Mouse (Mus musculus): ENCODE data around the gene Gm4858. TPM values are rescaled to one million over a fixed set of nuclear protein-coding genes. Genes with fewer than 3 reads are reported as not detected.
A peak's percentile ranks its signal among the peaks of the same experiment; 100 is the strongest.

Gm4858 gene
- total and polyA plus RNA-seq, 3 experiments: not detected

- in situ Hi-C loops (cut with MboI; ENCODE audit: low pct_ligation_motif_present, low pct_unique_long_range_greater_than_20kb, low sequenced_read_pairs): no loop called here
- H3K4me3 ChIP-seq (replicated peaks in 1 of 3; ENCODE audit: low read depth in 2 of 3, low read length in 2 of 3, poor library complexity in 1 of 3): no peak overlapping the region
- dilution Hi-C loops (cut with MboI; ENCODE audit: extremely low pct_ligation_motif_present, extremely low pct_unique_long_range_greater_than_20kb, low sequenced_read_pairs): no loop called here
Measured at GRCm38 (mm10) chr3:93096447-93096846, 27.8 kb downstream of the Gm4858 start.

GRCm38 (mm10) chr3:93111668-93112067 lies 43.0 kb downstream of the Gm4858 start:
- Histone ChIP-seq H3K27ac (ENCODE audit: insufficient read depth, low read depth) (no peak overlapping the region), H3K9me3 (replicated peaks; ENCODE audit: low read length) (no peaks in the 10 kb centered on the region), H3K79me2 (replicated peaks; ENCODE audit: control insufficient read depth, extremely low read depth, insufficient read depth, poor library complexity, severe bottlenecking) (no peaks in the 10 kb centered on the region), H3K4me3 (replicated peaks in 1 of 3; ENCODE audit: low read depth in 2 of 3, low read length in 2 of 3, poor library complexity in 1 of 3) (no peak overlapping the region), H3K36me3 (replicated peaks in 1 of 2; ENCODE audit: control insufficient read depth in 1 of 2, insufficient read depth in 1 of 2, low read length in 1 of 2) (no peaks in the 10 kb centered on the region), H3K9ac (ENCODE audit: insufficient read depth, low read depth) (no peak overlapping the region), H3K27me3 (replicated peaks) (no peaks in the 10 kb centered on the region), H3K4me2 (ENCODE audit: insufficient read depth, low read depth, poor library complexity, severe bottlenecking) (no peak overlapping the region; the same call in 1 of the 2 replicates), H3K4me1 (ENCODE audit: control insufficient read depth in 1 of 2, insufficient read depth in 2 of 2) (no peaks in the 10 kb centered on the region)
- TF ChIP-seq UBTF (IDR thresholded peaks at IDR 0.05; ENCODE audit: low read depth, low read length): no peak
- no peak for TF ChIP-seq RAD21 (IDR thresholded peaks at IDR 0.05; ENCODE audit: low read depth, low read length)
- TF ChIP-seq NELFE (IDR thresholded peaks at IDR 0.05; ENCODE audit: low read depth, low read length): no peak
- TF ChIP-seq ETS1 (conservative IDR thresholded peaks at IDR 0.05; ENCODE audit: low read depth, low read length): no peak
- TF ChIP-seq IRF4 (IDR thresholded peaks at IDR 0.05; ENCODE audit: low read depth, low read length): no peak
- peak; percentile 57 for TF ChIP-seq ZNF384 (IDR thresholded peaks at IDR 0.05; ENCODE audit: low read depth, low read length)
- no peak for TF ChIP-seq ZMIZ1 (IDR thresholded peaks at IDR 0.05; ENCODE audit: low read depth, low read length)
- no peak for TF ChIP-seq ELF1 (IDR thresholded peaks at IDR 0.05; ENCODE audit: low read depth, low read length)
- no peak for TF ChIP-seq USF2 (conservative IDR thresholded peaks at IDR 0.05; ENCODE audit: low read depth, low read length)
- no peak for TF ChIP-seq POLR2A (IDR thresholded peaks at IDR 0.05; ENCODE audit: low read depth, low read length)
- TF ChIP-seq SMC3 (IDR thresholded peaks at IDR 0.05; ENCODE audit: low read depth, low read length): peak; percentile 24; the same call in 1 of the 2 replicates
- no peak for TF ChIP-seq PAX5 (IDR thresholded peaks at IDR 0.05; ENCODE audit: low read length)
- TF ChIP-seq MYC (IDR thresholded peaks at IDR 0.05; ENCODE audit: low read depth, low read length): no peak
- TF ChIP-seq ZKSCAN1 (IDR thresholded peaks at IDR 0.05; ENCODE audit: borderline replicate concordance, low read depth, low read length): no peak
- peak; percentile 20 to 65; a peak in 3 of 4 replicates for TF ChIP-seq CTCF (conservative IDR thresholded peaks at IDR 0.05 in 1 of 2, IDR thresholded peaks at IDR 0.05 in 1 of 2; ENCODE audit: low read depth in 2 of 2, low read length in 2 of 2)
- TF ChIP-seq EP300 (IDR thresholded peaks at IDR 0.05; ENCODE audit: low read length): no peak
- dilution Hi-C loops (cut with MboI; ENCODE audit: extremely low pct_ligation_motif_present, extremely low pct_unique_long_range_greater_than_20kb, low sequenced_read_pairs): no loop called here
- peak; percentile 37 for DNase-seq (ENCODE audit: extremely low read depth)
- in situ Hi-C loops (cut with MboI; ENCODE audit: low pct_ligation_motif_present, low pct_unique_long_range_greater_than_20kb, low sequenced_read_pairs): loop anchor here (25.0 kb wide), 2 partner anchors 201 to 501 kb away; partner anchors contain the start of gene Hrnr

More at GRCm38 (mm10) chr3:93096447-93096846, 27.8 kb downstream of the Gm4858 start:
- Histone ChIP-seq H3K4me2 (ENCODE audit: insufficient read depth, low read depth, poor library complexity, severe bottlenecking) (no peak overlapping the region), H3K36me3 (replicated peaks in 1 of 2; ENCODE audit: control insufficient read depth in 1 of 2, insufficient read depth in 1 of 2, low read length in 1 of 2) (no peaks in the 10 kb centered on the region), H3K9ac (ENCODE audit: insufficient read depth, low read depth) (no peak overlapping the region), H3K79me2 (replicated peaks; ENCODE audit: control insufficient read depth, extremely low read depth, insufficient read depth, poor library complexity, severe bottlenecking) (no peaks in the 10 kb centered on the region), H3K4me1 (ENCODE audit: control insufficient read depth in 1 of 2, insufficient read depth in 2 of 2) (no peaks in the 10 kb centered on the region), H3K9me3 (replicated peaks; ENCODE audit: low read length) (no peaks in the 10 kb centered on the region), H3K27ac (ENCODE audit: insufficient read depth, low read depth) (no peak overlapping the region), H3K27me3 (replicated peaks) (no peaks in the 10 kb centered on the region)
- no peak for DNase-seq (ENCODE audit: extremely low read depth)
- TF ChIP-seq KAT2A (IDR thresholded peaks at IDR 0.05; ENCODE audit: insufficient replicate concordance, low read length) (no peak), USF2 (conservative IDR thresholded peaks at IDR 0.05; ENCODE audit: low read depth, low read length) (no peak), SMC3 (IDR thresholded peaks at IDR 0.05; ENCODE audit: low read depth, low read length) (no peak), NRF1 (IDR thresholded peaks at IDR 0.05; ENCODE audit: low read depth, low read length) (no peak), POLR2AphosphoS2 (IDR thresholded peaks at IDR 0.05; ENCODE audit: low read depth, low read length) (no peak), SIN3A (IDR thresholded peaks at IDR 0.05; ENCODE audit: low read length) (no peak), USF1 (IDR thresholded peaks at IDR 0.05; ENCODE audit: low read depth, low read length) (no peak), ZMIZ1 (IDR thresholded peaks at IDR 0.05; ENCODE audit: low read depth, low read length) (no peak), ZKSCAN1 (IDR thresholded peaks at IDR 0.05; ENCODE audit: borderline replicate concordance, low read depth, low read length) (no peak), RAD21 (IDR thresholded peaks at IDR 0.05; ENCODE audit: low read depth, low read length) (no peak), BHLHE40 (IDR thresholded peaks at IDR 0.05; ENCODE audit: low read depth, low read length) (no peak), JUND (conservative IDR thresholded peaks at IDR 0.05; ENCODE audit: low read depth, low read length) (no peak), POLR2A (IDR thresholded peaks at IDR 0.05; ENCODE audit: low read depth, low read length) (no peak), EP300 (IDR thresholded peaks at IDR 0.05; ENCODE audit: low read length) (no peak), MXI1 (IDR thresholded peaks at IDR 0.05; ENCODE audit: low read depth, low read length) (no peak), CTCF (conservative IDR thresholded peaks at IDR 0.05 in 1 of 2, IDR thresholded peaks at IDR 0.05 in 1 of 2; ENCODE audit: low read depth in 2 of 2, low read length in 2 of 2) (no peak)

Measured in CH12.LX (cell line).